Mouse (Mus musculus): ENCODE measurements at regions not wholly inside any gene's neighbourhood (a gene's known extent, or its start where the extent isn't known, plus 50 kb on each side); places are given as distances from the start of the nearest gene placed in this dataset.

- no peak for DNase-seq
These were observed 160.2 kb downstream of the Sox4 start for GRCm38 (mm10) chr13:28793166-28793935.

- no peak for DNase-seq
These were observed 160.9 kb downstream of the Sox4 start for GRCm38 (mm10) chr13:28792461-28793165.

GRCm38 (mm10) chr13:28790381-28790780 lies 163.1 kb downstream of the Sox4 start:
- no peak for DNase-seq

GRCm38 (mm10) chr13:28787331-28787643 lies 166.2 kb downstream of the Sox4 start:
- no peak for DNase-seq

GRCm38 (mm10) chr13:28786629-28787330 lies 166.7 kb downstream of the Sox4 start:
- no peak for DNase-seq

GRCm38 (mm10) chr13:28782497-28783246 lies 170.8 kb downstream of the Sox4 start:
- no peak for DNase-seq

GRCm38 (mm10) chr13:28782081-28782480 lies 171.4 kb downstream of the Sox4 start:
- no peak for DNase-seq

GRCm38 (mm10) chr13:28781660-28782059 lies 171.9 kb downstream of the Sox4 start:
- no peak for DNase-seq

GRCm38 (mm10) chr13:28780462-28780861 lies 173.1 kb downstream of the Sox4 start:
- DNase-seq: no peak

- DNase-seq: no peak
These were observed 178.2 kb downstream of the Sox4 start for GRCm38 (mm10) chr13:28775142-28775815.

GRCm38 (mm10) chr13:28774649-28775048 lies 178.9 kb downstream of the Sox4 start:
- DNase-seq: no peak

GRCm38 (mm10) chr13:28773466-28773865 lies 180.0 kb downstream of the Sox4 start:
- no peak for DNase-seq

GRCm38 (mm10) chr13:28770531-28770930 lies 183.0 kb downstream of the Sox4 start:
- DNase-seq: no peak

GRCm38 (mm10) chr13:28770018-28770417 lies 183.5 kb downstream of the Sox4 start:
- no peak for DNase-seq

GRCm38 (mm10) chr13:28768717-28769426 lies 184.6 kb downstream of the Sox4 start:
- DNase-seq: no peak

GRCm38 (mm10) chr13:28762555-28762954 lies 191.0 kb downstream of the Sox4 start:
- no peak for DNase-seq

- no peak for DNase-seq
These were observed 194.5 kb downstream of the Sox4 start for GRCm38 (mm10) chr13:28759026-28759425.

- DNase-seq: peak; percentile 84
These were observed 195.5 kb downstream of the Sox4 start for GRCm38 (mm10) chr13:28757846-28758522.

GRCm38 (mm10) chr13:28756915-28757765 lies 196.4 kb downstream of the Sox4 start:
- DNase-seq: no peak

- DNase-seq: no peak
These were observed 199.3 kb downstream of the Sox4 start for GRCm38 (mm10) chr13:28754207-28754606.
